Mouse (Mus musculus) T-helper 2 cell (primary cell): ENCODE measurements around the gene Hip1r.

Experiments
- in situ Hi-C: fragments of 300-600 bp; cut with MboI, MseI; formaldehyde crosslinking; loops from one replicate; pipeline ENCODE4 v1.15.1; 2025; ENCODE audit warnings: high pct_unique_total_duplicates

Gene Hip1r

GRCm38 (mm10) chr5:123994468-123994867 is 21.0 kb downstream of the Hip1r start:
- in situ Hi-C loops: loop anchor here (5.0 to 25.0 kb wide), 2 partner anchors 47 to 868 kb away; partner anchors contain the start of genes Ccdc92 and Zfp664

GRCm38 (mm10) chr5:123995388-123995787 is 22.0 kb downstream of the Hip1r start:
- in situ Hi-C loops: loop anchor here (25.0 kb wide), 1 partner anchor 867 kb away; the partner anchor contains the start of genes Ccdc92 and Zfp664

GRCm38 (mm10) chr5:123996194-123996593 is 22.8 kb downstream of the Hip1r start:
- in situ Hi-C loops: loop anchor here (25.0 kb wide), 1 partner anchor 866 kb away; the partner anchor contains the start of genes Ccdc92 and Zfp664

GRCm38 (mm10) chr5:123996695-123997094 is 23.3 kb downstream of the Hip1r start:
- in situ Hi-C loops: loop anchor here (25.0 kb wide), 1 partner anchor 866 kb away; the partner anchor contains the start of genes Ccdc92 and Zfp664

GRCm38 (mm10) chr5:123997211-123997751 is 23.9 kb downstream of the Hip1r start:
- in situ Hi-C loops: loop anchor here (25.0 kb wide), 1 partner anchor 865 kb away; the partner anchor contains the start of genes Ccdc92 and Zfp664

GRCm38 (mm10) chr5:123997811-123998210 is 24.4 kb downstream of the Hip1r start:
- in situ Hi-C loops: loop anchor here (25.0 kb wide), 1 partner anchor 864 kb away; the partner anchor contains the start of genes Ccdc92 and Zfp664

- in situ Hi-C loops: loop anchor here (25.0 kb wide), 1 partner anchor 864 kb away; the partner anchor contains the start of genes Ccdc92 and Zfp664
Observed at GRCm38 (mm10) chr5:123998370-123998769, 24.9 kb downstream of the Hip1r start.

GRCm38 (mm10) chr5:124000824-124001223 is 27.4 kb downstream of the Hip1r start:
- in situ Hi-C loops: loop anchor here (5.0 kb wide), 1 partner anchor 81 kb away; no protein-coding TSS in a partner anchor

- in situ Hi-C loops: loop anchor here (5.0 kb wide), 1 partner anchor 81 kb away; no protein-coding TSS in a partner anchor
Observed at GRCm38 (mm10) chr5:124001274-124001673, 27.8 kb downstream of the Hip1r start.

GRCm38 (mm10) chr5:124002876-124003275 is 29.4 kb downstream of the Hip1r start:
- in situ Hi-C loops: loop anchor here (5.0 kb wide), 1 partner anchor 79 kb away; no protein-coding TSS in a partner anchor

GRCm38 (mm10) chr5:124003375-124003774 is 29.9 kb downstream of the Hip1r start:
- in situ Hi-C loops: loop anchor here (5.0 kb wide), 1 partner anchor 79 kb away; no protein-coding TSS in a partner anchor

- in situ Hi-C loops: loop anchor here (5.0 kb wide), 1 partner anchor 78 kb away; no protein-coding TSS in a partner anchor
Observed at GRCm38 (mm10) chr5:124004356-124005150, 31.1 kb downstream of the Hip1r start.

GRCm38 (mm10) chr5:124005151-124005500 is 31.7 kb downstream of the Hip1r start:
- in situ Hi-C loops: no loop called here

- in situ Hi-C loops: no loop called here
Observed at GRCm38 (mm10) chr5:124005591-124005990, 32.2 kb downstream of the Hip1r start.

- in situ Hi-C loops: no loop called here
Observed at GRCm38 (mm10) chr5:124006082-124006873, 32.9 kb downstream of the Hip1r start.

- in situ Hi-C loops: no loop called here
Observed at GRCm38 (mm10) chr5:124006891-124007491, 33.6 kb downstream of the Hip1r start.

- in situ Hi-C loops: no loop called here
Observed at GRCm38 (mm10) chr5:124010077-124010476, 36.6 kb downstream of the Hip1r start.

- in situ Hi-C loops: no loop called here
Observed at GRCm38 (mm10) chr5:124010910-124011655, 37.7 kb downstream of the Hip1r start.

GRCm38 (mm10) chr5:124011927-124012326 is 38.5 kb downstream of the Hip1r start:
- in situ Hi-C loops: no loop called here

GRCm38 (mm10) chr5:124012885-124013284 is 39.5 kb downstream of the Hip1r start:
- in situ Hi-C loops: no loop called here
